Mouse (Mus musculus): Measurements from ENCODE around the gene Grk2. TPM values are rescaled to one million over a fixed set of nuclear protein-coding genes. Genes with fewer than 3 reads are reported as not detected.
A peak's percentile ranks its signal among the peaks of the same experiment; 100 is the strongest.

Grk2 gene
- total RNA-seq (2015) = 149 and 172 TPM in 2 replicates
- 207 and 336 TPM in 2 replicates for total RNA-seq (2017)

DNA sequence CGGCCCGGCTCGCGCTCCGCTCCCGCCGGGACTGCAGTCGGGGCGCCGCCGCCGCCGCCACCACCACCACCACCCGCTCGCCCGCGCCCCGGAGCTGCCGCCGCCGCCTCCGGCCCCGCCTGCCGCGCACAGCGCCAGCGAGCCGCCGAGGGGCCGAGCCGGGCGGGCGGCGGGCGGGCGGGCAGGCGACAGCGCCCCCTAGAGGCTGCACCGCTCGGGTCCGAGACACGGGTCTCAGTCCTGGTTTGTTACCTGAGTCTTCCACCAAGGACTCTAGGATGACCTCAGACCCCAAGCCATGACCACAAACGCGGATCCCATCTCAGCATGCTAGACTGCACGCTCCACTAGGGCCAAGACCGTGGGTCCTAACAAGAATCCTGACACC lies at the start of gene Grk2:
Gene Grk2 (minus strand): TSS at position 33 of the 388 bp plus-strand sequence.
- peak; percentile 27 for ATAC-seq (replicated peaks; ENCODE audit: poor library complexity)

GRCm38 (mm10) chr19:4349455-4349854 lies 43.4 kb upstream of the Grk2 start:
- no peak for ATAC-seq (replicated peaks; ENCODE audit: poor library complexity)

DNA sequence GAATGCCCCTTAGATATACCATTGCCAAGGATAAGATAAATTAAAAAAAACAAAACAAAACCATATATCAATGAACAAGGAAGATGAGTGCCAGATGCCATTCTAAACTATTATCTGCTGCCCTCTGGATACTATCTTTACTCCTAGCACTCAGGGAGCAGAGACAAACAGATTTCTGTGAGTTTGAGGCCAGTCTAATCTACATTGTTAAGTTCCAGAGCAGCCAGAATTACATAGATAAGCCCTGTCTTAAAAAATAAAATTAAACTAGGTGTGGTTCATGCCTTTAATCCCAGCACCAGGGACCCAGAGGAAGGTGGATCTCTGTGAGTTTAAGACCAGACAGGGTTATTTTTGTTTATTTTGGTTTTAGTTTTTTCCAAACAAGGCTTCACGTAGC lies 40.5 kb upstream of the Grk2 start:
- peak; percentile 50 for ATAC-seq (replicated peaks; ENCODE audit: poor library complexity)

DNA sequence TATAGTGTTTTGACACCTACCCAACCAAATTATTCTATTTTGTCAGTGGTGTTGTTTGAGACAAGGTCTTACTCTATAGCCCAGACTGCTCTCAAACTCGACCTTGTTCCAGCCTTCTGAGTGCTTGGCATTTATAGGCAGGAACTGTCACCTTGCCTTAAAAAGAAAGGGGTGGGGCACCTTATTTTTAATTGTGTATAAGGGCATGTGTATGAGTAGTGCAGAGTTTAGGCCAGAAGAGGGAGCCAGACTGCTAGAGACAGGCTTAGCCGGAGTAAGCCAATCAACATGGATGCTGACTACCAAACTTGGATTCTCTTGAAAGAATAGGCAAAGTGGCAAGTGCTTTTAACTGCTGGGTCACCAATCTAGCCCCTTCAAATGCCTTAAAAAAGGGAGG lies 32.1 kb upstream of the Grk2 start:
- ATAC-seq (replicated peaks; ENCODE audit: poor library complexity) = peak; percentile 72

DNA sequence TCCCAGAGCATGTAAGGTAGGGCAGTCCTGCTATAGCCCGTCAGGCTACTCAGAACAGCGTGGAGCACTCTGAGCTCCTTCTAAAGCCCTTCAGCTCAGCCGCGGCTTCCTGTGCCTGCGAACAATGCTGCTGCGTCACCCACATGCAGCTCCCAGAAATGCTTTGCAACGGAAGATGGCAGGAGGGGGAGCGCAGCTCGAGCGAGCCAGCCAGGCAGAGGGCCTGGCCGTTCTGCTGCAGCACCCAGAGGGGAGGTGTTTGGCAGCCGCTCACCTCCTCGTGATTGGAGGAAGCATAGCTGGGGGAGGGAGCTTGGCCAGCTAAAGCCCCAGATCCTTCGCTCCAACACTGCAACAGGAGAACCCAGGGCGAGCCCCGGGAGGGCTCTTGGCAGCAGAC lies 27.8 kb upstream of the Grk2 start:
- ATAC-seq (replicated peaks; ENCODE audit: poor library complexity) = peak; percentile 96

DNA sequence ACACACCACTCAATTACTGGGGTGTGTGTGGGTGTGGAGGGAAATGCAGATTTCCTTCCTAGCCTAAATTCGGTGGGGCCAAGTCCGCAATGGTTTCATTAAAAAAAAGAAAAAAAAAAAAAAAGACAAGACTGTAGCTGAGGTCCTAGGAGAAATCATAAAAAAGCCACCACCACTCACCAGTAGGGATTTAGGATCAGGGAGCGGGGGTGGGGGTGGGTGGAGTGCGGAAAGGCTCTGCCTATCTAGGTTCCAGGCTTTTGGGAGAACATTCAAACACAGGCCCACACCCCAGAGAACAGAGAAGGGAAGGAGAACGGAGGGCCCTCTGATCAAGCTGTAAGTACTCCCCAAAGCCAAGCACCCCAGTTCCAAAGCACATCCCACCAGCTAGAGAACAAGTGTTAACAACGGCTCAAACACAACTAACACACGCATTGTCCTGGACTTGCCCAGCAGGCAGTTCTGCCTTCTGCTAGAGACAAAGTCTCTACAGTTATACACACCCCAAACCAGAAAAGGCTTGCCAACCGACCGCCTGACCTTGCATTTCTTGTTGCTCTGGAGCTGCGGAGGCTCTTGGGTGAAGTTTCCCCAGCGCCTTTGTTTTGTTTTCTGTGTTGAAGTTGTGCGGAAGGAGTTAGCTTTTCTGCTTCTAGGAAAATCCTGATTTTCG lies 27.2 kb upstream of the Grk2 start:
- ATAC-seq (replicated peaks; ENCODE audit: poor library complexity) = peak; percentile 9; the same call in 1 of the 2 replicates

DNA sequence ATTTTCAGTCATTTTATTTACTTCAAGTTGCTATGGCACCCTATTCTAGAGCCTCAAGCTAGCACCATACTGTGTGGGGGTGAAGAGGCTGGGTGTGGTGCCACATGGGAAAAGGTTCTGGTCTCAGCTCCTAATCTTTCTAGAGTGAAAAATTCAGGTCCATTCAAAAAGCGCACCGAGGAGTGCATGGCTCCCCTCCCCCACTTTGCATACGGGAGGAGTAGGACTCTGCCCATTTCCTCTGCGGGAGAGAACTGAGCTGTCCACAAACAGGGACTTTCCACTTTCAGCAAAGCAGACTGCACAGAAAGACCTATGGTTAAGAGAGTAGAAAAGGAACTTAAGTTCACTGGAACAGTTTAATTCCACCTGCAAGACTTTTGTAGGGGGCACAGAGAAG lies 26.6 kb upstream of the Grk2 start:
- ATAC-seq (replicated peaks; ENCODE audit: poor library complexity) = peak; percentile 18; the same call in 1 of the 2 replicates

DNA sequence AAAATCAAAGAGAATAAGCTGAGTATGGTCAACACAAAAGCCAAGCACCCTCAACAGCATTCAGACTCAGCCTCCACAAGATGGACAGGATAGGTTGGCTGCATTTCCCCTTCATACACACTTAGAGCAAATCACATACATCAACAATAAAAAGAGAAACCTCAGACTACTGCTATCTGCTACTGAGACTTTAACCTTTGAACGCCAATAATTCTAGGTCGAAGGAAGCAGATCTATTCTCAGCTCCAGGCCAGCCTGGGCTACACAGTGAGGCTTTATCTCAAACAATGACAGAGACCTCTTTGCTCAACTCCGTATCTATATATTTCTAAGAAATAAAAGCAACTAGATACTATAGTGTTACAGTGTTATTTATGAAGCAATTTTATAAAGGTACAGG lies 25.3 kb upstream of the Grk2 start:
- no peak for ATAC-seq (replicated peaks; ENCODE audit: poor library complexity)

DNA sequence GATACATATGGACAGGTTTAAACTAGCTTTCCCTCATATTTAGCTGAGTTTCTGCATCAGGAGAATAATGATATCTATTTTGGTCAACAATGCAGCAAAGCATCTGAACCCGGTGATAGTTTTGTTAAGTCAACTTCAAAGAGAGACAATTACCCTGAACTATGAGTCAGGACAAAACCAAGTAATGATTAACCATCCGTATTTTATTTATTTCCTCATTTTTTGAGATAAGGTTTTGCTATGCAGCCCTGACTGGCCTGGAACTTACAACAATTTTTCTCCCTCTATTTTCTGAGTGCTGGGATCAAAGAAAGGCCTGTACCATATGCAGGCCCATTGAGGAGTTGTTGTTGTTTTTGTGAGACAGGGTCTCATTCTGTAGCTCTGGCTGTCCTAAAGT lies 24.6 kb upstream of the Grk2 start:
- ATAC-seq (replicated peaks; ENCODE audit: poor library complexity) = no peak

- no peak for ATAC-seq (replicated peaks; ENCODE audit: poor library complexity)
Measured at GRCm38 (mm10) chr19:4328737-4329304, 22.8 kb upstream of the Grk2 start.

DNA sequence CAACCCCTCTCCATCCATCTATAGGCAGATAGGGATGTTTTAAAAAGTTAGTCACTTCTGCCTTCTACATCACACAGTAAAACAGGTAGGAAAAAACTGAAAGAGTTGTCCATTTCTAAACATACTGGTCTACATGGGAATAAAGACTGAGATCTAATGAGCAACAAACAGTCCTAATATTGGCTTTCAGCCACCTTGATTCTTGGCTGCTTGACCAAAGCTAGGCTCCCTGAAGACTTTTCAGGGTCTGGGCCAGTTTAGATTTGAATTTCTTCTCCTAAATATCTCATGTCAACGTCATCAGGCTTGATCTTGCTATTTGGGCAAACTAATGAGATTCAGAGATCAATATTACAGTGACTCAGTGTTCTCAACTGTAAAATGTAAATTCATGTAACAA lies 20.9 kb upstream of the Grk2 start:
- ATAC-seq (replicated peaks; ENCODE audit: poor library complexity) = no peak

DNA sequence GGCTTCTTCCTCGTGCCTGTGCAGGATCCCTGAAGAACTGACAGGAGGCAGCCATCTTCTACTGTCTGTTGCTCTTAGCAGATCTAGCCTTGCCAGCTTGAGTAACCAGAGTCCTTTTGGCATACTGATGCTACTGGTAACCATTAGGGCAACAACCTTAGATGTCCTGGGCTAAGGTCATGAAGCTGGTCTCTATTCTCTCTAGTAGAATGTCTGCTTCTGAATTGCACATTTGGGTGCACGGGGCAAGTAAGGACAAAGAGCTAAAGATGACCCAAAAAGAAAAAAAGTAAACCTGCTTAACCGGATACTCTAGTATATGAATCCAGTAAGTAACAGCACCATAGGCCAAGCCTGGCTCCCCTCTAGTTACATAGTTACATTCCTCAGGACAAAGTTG lies 20.1 kb upstream of the Grk2 start:
- no peak for ATAC-seq (replicated peaks; ENCODE audit: poor library complexity)

- peak; percentile 89 for ATAC-seq (replicated peaks; ENCODE audit: poor library complexity)
Measured at GRCm38 (mm10) chr19:4322134-4322533, 16.1 kb upstream of the Grk2 start.

DNA sequence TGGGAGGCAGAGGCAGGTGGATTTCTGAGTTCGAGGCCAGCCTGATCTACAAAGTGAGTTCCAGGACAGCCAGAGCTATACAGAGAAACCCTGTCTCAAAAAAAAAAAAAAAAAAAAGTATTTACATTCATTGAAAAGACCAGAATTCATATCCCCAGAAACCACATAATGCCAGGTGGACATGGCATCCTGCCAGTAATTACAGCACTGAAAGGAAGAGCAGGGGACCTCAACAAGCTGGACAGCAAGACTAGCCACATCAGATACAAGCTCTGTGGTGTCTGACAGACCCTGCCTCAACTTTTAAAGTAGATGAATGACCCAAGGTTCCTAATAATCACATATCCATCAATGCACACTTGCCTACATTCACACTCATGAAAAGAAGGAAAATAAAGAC lies 15.6 kb upstream of the Grk2 start:
- no peak for ATAC-seq (replicated peaks; ENCODE audit: poor library complexity)

- ATAC-seq (replicated peaks; ENCODE audit: poor library complexity) = no peak
Measured at GRCm38 (mm10) chr19:4319272-4319671, 13.2 kb upstream of the Grk2 start.

GRCm38 (mm10) chr19:4317181-4317580 lies 11.2 kb upstream of the Grk2 start:
- no peak for ATAC-seq (replicated peaks; ENCODE audit: poor library complexity)

DNA sequence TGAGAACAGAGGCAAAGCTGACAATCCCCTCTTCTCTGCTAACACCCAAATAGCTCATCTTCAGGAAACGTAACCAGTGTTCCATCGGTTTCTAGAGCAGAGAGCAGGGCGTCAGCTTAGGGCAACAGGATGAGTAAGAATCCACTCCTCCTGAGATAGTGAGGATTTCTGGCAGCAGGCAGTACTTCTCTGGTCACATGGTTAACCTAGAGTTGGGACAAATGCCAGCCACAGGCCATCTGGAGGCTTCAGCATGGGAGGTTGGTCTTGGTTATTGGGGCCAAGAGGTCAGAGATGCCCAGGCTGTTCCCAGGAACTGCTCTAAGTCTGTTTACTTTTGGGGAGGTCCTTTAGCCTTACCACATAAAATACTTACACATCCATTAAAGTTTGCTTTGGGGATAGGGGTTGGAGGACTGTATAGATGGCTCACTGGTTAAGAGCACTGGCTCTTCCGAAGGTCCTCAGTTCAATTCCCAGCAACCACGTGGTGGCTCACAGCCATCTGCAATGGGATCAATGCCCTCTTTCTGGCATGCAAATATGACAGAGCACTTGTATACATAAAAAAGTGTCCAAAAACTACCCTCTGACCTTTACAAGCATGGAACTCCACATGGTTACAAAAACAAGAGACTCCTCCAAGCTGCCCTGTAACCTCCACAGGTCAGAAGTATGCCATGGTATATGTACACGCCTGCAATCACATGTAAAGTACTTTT lies 9.4 kb upstream of the Grk2 start:
- peak; percentile 52 for ATAC-seq (replicated peaks; ENCODE audit: poor library complexity)

DNA sequence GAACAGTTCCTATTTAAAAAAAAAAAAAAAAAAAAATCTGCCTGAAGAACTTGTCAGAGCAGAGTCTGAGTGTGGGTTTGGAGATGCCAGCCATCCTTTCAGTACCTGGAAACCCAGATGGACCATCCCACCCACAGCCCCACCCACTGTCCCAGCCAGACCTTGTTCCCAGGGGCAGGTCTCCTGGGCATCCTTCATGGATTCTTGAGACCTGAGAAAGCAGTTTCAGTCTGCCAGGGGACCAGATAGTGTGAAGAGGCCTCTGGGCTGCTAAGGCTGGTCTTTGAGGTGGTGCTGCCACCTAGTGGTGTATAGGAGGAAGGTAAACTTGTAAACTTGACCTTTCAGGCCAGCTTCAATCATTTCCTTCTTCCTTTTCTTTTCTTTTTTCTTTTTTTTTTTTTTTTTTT lies 3.8 kb upstream of the Grk2 start:
- ATAC-seq (replicated peaks; ENCODE audit: poor library complexity) = peak; percentile 78

DNA sequence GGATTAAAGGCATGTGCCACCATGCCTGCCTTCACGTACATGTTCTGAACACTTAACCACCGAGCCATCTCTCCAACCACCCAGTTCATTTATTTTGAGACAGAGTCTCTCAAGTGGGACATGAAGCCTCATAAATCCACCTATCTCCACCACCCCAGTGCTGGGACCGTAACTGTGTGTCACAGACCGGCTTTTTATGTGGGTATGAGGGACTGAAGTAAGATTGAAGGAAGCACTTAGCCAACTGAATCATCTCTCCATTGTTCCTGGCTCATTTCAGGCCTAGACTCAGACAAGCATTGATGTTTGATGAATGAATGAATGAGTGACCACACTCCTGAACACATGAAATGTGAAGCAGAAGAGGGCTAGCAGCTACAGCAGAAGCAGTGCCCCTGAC lies 3.3 kb upstream of the Grk2 start:
- ATAC-seq (replicated peaks; ENCODE audit: poor library complexity) = no peak

DNA sequence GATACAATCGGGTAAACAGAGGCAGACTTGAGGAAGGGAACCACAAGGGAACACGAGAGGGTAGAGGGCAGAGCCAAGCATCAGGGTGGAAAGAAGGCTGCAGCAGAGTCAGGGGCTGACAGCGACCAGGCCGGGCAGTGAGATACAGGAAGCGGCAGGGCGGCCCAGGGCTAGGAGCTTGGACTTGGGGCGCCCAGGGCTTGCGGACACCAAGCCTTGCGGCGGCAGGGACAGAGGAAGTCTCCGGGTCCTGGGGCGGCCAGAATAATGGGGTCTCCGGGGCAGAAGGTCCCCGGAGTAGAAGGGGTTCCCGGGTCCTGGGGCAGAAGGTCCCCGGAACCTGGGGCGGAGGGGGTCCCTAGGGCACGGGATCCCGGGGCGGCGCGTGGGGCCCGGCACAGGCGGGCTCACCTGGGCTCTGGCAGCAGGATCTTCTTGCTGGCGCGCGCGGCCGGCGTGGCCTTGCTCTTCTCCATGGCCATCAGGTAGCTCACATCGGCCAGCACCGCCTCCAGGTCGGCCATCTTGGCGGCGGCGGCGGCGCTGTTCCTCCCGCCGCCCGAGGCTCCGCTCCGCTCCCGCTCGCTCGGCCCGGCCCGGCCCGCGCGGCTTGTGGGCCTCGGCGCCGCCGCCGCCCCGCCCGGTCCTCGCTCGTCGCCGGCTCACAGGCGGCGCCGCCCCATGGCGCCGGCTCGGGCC lies 382 bp downstream of the Grk2 start:
- ATAC-seq (replicated peaks; ENCODE audit: poor library complexity) = no peak

DNA sequence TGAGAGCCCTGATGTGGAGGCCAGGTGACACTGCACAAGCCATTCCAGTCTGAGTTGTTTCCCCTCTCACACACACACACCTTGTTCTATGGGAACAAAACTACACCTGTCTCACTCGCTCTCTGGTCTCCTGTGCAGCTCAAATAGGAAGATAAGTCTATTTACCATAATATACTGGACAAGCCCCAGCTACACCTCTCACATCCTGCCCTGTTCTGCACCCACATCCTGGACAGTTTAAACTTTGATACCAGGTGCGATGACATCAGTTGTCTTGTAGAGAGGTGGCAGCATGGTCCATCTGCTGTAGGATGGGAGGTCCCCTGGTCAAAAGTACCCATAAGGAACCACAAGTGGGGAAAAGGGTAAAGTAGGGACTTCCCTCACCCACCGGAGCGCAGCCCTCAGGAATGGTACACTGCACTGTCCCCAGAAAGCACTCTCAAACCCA lies 1.1 kb downstream of the Grk2 start:
- ATAC-seq (replicated peaks; ENCODE audit: poor library complexity) = no peak

Data from megakaryocyte progenitor cell, adult 5-6 weeks (primary cell).